Mouse (Mus musculus) CD4-positive, CD25-positive, alpha-beta regulatory T cell, adult 4 months (primary cell): ENCODE results near the gene Unc5a. TPM values are rescaled to one million over a fixed set of nuclear protein-coding genes. Genes with fewer than 3 reads are reported as not detected.

Source experiments
- ATAC-seq: one replicate; pipeline ENCODE4 v1.8.0; 2017
- polyA plus RNA-seq, 2 experiments: library from polyadenylated mRNA; unstranded; fragments of 100-300 nt; shearing (Covaris generic); gene quantifications; one replicate each; pipeline ENCODE4 v1.2.1; 2017

Gene Unc5a
- polyA plus RNA-seq, 2 experiments from 2014 or later, result 0.46 TPM; not detected in 1

DNA sequence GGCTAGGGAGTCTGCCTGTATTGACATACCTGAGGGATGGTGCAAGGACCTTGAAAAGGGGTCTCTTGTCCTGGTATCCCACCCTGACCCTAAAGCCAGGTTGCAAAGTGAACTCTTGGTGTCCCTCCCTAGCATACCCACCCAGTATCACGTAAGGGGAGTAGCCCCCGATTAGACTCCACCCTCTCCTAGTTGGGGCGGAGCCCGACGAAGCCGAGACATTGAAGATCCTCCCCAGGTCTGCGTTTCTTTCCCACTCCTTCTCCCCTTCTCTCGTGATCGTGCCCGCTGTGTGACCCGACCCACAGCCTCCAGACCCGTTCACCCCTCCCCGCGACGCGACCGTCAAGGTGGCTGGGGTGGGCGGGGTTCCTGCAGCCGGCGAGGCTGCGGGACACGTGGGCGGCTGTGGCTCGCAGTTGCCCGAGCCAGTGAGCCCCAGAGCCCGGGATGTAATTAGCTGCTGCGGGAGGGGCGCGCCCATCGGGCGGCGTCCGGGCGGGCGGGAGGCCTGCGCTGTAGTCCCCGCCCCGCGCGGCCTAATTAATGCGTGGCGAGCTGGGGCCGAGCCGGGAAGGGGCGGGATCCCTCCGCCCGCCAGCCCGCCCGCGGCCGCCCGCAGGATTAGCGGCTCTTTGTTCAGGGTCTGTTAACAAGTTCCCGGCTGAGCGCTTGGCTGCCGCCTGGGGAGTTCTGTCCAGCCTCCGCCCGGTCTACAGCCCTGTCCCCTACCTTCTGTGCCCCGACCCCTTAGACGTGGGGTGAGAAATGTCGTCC lies 6.7 kb downstream of the Unc5a start:
- ATAC-seq, result no peak

DNA sequence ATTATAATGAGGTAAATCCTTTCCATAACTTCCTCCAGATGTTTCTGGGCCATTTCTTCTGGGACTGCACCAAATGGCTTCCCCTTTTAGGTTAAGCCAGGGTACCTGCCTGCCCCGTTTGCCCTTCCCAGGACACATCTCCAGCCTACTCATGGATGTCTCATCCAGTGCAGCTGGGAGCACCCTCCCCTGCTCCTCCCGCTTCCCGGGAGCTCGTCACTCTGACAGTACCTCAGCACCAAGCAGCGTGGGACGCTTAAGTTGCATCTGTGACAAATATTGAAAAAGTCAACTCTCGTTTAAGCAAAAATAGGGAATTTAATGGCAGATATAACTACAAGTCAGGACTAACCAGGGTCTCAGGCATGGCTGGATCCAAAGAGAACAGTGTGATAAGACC lies 8.1 kb downstream of the Unc5a start:
- no peak for ATAC-seq

DNA sequence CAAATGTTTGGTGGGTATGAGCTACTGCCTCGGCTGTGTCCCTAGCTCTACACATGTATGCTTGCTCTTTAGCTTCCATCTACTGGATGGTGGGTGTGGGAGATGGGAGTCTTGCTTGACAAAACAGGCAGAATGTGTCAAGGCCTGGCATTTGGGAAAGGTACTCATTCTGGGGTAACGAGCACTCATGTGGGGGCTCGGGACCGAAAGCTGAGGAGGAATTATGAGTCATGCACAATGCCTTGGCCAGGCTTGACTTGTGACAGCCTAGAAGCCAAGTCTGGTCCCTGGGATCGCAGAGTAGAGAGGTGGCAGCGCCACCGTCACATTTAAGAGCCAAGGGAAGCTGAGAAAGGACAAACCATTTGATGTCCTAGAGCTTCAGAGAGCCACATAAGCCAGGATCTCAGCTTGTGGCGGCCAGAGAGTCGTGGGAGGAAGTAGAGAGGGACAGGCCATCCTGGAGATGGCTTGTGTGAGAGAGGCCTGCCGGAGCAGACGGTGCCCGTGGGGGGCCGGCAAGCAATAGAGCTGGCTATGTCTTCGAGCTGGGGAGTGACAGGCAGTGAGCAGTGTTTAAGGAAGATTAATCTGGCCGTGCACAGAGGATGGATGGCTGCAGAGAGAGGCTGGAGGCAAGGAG lies 10.0 kb downstream of the Unc5a start:
- no peak for ATAC-seq

DNA sequence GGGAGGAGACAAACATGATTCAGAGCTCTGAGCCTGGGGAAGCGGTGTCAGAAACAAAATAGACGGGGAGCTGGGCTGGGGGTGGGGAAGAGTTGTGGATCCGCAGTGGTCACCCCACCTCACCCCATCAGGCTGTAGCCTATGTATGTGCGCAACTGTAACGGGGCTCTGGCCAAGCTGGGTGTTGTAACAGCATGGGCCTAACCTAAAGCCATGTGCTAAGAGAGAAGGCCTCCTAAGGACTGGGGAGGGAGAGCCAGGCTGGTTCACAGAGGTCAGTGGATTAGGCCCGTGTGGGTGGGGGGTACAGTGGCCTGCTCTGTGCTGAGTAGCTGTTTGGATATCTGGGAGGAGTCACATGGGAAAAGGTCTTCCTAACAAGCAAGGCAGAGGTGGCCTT lies 10.6 kb downstream of the Unc5a start:
- no peak for ATAC-seq

DNA sequence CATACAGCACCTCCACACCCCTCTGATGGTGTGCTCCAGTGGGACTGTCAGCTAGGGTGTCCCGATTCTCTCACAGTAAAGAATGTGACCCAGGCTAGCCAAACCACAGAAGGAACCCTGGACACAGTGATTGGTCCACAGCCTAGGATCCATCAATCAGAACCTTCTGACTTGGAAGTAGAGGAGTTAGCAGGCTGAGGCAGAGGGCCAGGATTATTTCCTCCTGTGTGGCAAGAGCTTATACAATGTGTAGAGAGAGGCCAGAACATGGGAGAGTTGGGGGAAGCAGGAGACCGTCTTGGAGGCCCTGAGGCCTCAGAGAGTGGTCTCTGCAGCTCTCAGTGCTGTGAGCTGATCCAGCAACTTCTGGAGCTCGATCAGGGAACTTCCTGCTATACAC lies 11.3 kb downstream of the Unc5a start:
- no peak for ATAC-seq

DNA sequence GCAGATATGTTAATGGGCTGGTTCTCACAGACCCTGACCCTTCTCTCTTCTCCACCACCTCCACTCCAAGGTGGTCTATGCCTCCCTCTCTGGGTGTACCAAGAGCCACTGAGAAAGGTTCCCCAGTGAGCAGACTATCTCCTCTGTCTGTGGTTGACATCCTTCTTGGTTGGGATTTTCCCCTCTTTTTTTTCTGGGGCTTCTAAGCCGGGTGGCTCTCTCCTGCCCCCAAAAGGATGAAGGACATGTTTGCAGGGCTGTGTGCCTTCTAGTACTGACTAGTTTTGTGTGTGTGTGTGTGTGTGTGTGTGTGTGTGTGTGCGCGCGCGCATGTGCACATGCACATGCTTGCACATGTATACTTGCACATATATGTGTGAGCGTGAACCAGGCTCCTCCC lies 16.0 kb downstream of the Unc5a start:
- no peak for ATAC-seq

DNA sequence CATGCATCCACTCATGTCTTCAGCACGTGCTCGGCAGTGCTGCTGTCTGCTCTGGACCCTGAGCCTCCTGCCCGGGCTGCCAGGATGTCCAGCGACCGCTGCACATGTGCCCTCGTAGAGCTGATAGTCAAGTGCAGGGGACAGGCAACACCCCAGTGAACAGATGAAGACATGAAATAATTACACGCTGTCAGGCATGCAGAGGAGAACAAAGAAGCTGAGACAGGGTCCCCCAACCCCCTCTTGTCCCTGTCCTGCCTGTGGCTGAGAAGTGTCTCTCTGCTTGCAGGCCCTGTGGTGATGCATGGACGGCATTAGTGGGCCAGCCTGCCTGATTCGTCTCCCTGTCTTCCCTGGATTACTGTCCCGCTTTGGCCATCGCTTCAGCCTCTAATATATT lies 18.3 kb downstream of the Unc5a start:
- ATAC-seq, result no peak

DNA sequence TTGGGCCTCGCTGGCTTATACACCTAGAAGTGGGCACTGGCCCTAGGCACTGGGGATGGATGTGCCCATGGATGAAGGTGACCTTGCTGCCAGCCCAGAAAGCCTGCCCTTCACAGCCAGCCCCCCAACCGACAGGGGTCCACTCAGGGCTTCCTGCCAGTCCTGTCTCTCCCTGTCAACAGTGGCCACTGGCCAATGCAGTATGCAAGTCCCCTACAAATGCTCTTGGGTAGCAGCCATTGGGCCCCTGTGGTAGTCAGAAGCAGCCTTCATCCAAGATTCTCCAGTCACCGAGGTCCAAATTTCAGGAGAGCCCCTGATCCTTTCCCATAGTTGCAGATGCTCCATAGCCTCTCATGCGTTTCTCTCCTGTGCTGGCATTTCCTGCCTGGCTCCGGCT lies 19.4 kb downstream of the Unc5a start:
- no peak for ATAC-seq

DNA sequence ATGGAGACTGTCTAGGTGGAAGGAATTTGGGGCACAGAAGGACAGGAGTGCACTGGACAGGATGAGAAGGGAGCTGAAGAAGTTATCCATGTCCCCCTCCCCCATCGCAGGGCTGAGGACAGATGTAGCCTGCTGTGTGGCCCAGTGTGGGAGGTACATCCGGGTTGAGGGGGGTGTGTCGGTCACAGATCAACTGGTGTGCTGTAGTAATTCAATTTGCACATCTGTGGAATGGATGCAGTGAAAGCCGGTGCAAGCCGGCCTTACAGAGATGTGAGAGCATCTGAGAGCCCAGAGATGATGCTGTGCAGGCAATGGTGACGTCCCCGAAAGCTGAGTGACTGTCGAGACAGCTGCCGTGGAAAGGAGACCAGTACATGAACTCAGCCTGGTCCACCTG lies 20.3 kb downstream of the Unc5a start:
- ATAC-seq, result no peak

DNA sequence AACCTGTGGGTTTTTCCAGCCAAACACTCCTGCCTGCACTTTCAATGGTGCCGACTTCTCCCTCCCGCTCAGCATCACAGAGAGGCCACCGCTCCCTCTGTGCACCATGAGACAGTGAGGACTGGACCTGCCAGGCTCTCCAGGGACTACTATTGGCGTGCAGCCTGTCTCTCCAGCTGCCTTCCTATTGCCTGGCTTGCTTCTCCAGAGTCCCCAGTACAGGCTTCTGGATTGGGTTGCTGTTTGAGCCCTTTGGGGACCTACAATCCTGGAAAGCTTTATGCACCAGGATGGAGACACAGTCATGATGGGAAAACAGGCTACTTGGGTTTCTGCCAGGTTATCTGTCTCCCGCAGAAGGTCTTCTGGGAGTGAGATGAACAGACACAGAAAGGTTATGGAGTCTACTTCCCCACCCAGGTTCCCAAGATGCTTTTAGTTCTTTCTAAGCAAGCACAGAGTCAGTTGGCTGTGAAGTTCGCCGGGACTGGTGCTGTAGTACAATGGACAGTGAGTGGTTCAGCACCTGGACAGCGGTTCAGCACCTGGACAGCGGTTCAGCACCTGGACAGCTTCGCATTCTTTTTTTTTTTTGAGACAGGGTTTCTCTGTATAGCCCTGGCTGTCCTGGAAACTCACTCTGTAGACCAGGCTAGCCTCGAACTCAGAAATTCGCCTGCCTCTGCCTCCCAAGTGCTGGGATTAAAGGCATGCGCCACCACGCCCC lies 21.5 kb downstream of the Unc5a start:
- no peak for ATAC-seq

DNA sequence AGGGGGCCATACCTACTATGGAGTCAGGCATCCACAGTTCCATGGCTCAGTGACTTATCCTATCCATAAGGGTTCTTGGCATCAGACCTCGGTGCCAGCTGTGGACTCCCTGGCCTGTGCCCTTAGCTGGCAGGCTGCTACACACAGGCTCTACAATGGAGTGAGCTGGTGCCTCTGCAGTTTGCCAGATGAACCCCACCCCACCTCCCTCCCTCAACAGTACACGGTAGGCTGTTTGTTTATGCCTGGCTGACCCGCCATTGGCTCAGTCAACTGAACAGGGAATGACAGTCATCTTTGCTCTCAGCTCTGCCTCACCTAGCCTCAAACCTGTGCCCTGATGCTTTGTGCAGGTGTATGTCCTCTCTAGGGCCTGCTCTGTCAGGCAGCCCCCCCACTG lies 26.3 kb downstream of the Unc5a start:
- ATAC-seq, result no peak

DNA sequence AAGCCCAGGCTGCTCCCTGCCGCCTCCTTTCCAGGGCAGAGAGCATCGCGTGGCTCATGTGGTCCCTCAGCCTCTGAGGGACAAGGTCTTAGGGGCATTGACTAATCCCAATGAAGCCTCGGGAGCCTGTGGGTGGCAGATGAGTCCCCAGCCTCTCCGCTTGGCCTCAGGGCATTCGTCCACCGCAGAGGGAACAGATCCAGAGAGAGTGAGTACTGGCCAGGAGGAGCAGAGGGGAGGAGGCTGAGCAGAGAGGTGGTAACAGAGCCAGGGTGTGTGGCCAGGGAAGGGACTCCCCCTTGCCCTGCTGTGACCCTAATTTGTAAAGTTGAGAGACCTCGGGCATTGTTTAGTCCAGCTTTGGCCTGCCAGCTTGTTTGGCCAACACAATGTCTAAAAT lies 29.6 kb downstream of the Unc5a start:
- no peak for ATAC-seq

DNA sequence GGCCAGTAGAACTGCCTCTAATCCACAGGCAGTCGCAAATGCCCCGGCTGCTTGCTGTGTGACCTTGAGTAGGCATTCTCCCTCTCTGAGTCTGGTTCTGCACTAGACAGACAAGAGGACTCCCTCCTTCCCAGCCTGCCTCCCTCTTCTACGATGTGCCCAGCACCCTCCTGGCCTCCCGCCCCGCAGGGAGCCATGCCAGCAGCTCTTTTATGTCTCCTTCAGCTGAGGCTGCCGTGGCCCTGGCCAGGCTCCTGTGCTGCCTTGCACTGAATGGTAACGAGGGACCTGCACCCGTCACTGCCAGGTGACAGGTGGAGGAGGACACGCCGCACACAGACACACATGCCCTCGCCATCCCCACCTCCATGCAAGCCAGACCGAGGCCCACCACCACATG lies 31.7 kb downstream of the Unc5a start:
- ATAC-seq, result no peak

DNA sequence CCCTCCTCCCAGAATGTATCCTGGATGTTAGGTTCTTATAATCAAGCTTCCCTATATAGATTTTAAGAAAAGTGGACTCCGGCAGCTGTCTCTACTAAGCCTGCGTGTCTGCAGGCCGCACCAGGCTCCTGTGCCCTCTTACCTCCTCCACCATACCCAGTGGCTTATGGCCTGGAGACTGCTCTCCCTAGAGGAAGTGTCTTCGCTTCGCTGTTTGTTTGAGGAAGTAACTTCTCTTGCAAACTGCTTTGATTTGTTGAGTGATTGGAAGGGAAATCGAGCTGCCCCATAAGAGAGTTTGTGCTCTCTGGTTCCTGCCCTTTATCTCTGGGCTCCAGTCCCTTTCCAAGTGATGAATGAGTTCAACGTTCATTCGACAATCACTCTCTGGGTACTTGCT lies 33.8 kb downstream of the Unc5a start:
- ATAC-seq, result no peak

DNA sequence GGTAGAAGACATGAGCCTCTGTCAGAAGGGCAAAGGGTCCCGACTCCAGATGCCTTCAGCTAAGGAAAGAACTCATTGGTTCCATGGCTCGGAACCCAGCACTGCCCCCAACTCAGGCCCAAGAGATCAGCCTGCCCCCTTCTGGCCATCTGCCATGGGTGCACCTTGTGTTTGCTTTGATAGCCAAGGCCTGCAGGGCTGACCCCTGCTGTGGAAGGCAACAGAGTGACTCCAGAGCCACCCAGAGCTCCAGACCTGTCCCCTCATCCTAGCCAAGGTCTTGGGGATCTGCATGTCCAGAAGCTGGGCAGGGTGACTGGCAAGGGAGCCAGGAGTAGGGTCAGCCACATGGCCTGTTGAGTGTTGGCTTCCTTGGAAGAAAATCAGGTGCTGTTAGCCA lies 34.4 kb downstream of the Unc5a start:
- no peak for ATAC-seq

DNA sequence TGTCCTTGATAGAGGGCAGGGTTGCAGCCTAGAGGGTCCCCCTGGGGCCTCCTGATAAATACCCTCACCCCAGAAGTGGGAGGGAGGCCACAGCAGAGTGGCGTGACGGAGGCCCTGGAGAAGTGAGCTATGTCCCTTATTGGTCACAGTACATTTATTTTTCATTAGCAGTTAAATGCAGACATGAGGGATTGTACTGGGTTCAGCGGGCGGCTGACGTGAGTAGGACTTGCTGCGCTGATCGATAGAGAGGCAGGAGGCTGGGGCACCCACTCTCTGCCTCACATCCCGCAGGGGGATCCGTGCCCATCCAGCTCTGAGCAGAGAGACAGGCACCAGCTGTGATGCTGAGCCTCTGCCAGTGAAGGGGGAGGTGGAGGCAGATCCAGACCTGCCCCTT lies 38.2 kb downstream of the Unc5a start:
- no peak for ATAC-seq

DNA sequence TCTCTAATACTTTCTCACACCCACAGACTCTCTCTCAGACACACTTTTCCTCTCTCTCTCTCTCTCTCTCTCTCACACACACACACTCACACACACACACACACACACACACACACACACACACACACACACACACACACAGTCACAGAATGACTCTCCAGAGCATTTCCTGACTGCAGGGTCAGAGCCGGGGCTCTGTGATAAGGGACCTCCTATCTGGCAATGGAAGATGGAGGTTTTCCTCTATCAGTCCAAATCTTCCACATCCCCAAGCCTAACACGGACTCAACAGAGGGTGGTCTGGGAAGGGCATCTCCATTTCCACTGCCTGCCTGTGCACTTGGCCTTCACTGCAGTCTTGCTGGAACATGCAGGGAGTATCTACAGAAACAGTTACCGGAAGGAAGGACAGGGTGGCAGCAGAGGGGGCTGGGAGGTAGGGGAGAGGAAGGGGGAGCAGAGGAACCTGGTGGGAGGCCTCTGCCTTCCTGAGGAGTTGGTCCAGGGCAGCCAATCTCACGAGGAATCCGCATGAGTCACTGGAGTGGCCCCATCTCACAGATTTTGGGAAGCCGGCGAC lies 39.1 kb downstream of the Unc5a start:
- ATAC-seq, result no peak

DNA sequence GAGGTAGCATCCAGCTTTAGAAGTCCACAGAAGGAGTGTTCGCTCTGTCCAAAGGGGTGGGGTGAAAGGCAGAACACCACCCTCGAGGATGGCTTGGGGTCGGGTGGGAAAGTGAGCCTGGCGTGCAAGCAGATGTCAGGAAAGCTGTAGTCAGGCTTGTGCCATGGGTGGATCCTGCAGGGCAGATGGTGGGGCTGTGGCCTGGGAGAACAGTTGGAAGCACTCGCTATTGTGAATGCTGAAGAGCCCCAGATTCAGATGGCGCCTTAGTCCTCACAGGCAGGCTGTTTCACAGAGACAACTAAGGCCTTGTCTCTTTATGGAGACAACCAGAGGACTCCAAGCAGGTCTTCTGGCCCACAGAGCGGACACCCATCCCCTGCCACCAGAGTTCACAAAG lies 43.0 kb downstream of the Unc5a start:
- ATAC-seq, result no peak

DNA sequence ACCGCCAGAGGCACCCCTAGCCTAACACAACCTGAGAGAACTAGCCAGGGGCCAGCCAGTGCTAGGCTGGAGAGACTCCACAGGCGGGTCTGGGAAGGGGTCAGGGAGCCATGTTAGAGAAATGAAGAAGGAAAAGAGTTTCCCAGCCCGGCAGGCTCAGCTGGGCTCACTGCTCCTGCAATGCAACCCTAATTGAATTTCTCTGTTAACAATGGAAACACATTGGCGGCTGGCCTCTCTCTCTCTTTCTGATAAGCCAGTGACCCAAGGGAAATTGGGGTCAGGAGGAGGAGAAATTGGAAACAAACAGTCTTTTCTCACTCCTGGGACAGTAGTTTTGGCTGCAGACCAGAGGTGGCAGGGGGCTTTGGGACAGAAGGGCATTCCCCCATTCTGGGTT lies 45.4 kb downstream of the Unc5a start:
- ATAC-seq, result no peak

DNA sequence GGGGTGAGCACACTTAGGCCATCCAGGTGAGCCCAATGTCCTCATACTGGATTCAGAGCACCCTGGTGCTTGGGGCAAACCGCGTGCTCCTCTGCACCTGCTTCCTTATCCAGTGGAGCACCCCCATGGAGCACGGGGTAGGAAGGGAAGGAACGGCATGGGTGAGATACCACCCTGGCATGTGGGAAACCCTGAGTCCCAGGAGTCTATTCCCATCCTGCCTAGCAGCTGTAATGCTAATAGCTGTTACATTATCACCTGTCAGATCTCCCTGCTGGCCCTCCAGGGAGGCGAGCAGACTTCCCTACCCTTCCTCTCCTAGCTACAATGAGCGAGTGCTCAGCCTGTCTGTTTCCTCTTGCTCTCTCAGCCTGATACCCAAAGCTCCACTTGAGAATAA lies 46.0 kb downstream of the Unc5a start:
- no peak for ATAC-seq

DNA sequence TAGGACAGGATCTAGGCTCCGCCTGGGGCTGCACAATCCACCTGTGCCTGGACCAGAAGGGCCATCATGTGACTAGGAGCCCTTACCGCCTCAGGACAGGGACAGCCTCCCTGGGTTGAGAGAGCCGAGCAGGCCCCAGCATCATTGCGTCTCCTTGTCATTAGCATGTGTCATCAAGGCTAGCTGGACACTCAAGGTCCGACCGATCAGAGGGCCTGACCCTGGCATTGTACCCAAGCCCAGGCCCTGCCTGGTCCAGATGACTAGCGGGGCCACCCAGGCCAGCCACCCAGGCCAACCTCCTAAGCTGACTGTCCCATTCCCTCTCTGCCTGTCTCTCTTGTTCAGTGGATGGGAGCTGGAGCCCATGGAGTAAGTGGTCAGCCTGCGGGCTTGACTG lies 48.4 kb downstream of the Unc5a start:
- ATAC-seq, result no peak

DNA sequence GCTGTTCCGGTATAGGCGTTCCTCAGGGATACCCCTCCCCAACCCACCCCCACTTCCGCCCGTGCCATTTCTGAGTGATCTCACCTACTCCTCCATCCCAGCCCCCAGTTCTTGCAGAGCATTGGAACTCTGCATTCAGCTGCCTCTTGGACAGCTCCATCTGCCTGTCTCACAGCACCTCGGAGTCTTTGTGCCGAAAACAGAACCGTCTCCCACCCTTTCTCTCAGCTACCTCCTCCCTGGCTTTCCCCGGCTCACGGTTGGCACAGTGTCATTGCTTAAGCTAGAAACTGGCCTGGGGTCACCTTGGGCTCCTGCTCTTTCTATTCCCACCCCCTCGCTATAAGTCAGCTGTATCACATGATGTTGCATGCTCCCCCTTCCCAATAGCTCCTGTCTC lies 51.2 kb downstream of the Unc5a start:
- no peak for ATAC-seq

DNA sequence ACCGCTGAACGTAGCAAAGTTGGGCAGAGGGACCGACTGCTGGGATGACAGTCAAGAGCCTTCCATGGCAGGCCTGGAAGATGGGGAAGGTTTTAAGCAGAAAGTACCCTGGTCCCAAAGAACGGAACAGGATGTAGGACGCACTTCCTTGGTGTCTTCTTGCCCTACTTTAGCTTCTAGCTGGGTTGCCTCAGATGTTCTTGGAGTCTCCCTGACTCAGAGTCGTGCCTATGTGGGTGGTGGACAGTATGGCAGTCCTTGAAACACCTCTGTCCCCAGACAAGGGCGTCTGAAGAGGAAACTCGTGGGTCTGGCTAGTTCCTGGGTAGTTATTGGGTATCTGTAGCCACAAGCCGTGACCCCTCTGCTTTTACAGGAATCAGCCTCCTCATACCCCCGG lies 52.9 kb downstream of the Unc5a start:
- no peak for ATAC-seq

DNA sequence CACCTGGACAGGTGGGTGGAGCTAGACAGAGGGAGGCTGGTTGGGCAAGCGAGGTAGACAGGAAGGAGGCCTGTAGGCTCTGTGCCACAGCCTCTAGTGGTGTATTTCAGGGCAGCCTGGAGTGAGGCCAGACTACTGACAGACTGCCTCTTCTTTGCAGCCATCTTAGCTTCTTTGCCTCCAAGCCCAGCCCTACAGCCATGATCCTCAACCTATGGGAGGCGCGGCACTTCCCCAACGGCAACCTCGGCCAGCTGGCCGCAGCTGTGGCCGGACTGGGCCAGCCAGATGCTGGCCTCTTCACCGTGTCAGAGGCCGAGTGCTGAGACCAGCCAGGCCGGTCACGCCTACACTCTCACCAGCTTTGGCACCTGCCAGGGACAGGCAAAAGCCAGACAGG lies 55.4 kb downstream of the Unc5a start:
- no peak for ATAC-seq
